Mouse (Mus musculus): ENCODE measurements around the gene Krtap17-1.

Krtap17-1 gene

GRCm38 (mm10) chr11:99964213-99964612 is 29.6 kb downstream of the Krtap17-1 start:
- DNase-seq: no peak

GRCm38 (mm10) chr11:99948175-99948574 is 45.6 kb downstream of the Krtap17-1 start, which contains the start of gene Krtap9-5:
Gene Krtap9-5 (plus strand): TSS chr11:99948475.
- no peak for DNase-seq

Data from layer of hippocampus, adult 9-11 months (tissue).